Mouse (Mus musculus) liver (tissue): ENCODE measurements around the gene Tead1.

Experiments
- DNase-seq: peaks from one replicate; pipeline ENCODE4 v3.0.0-alpha.2; 2020; ENCODE audit warnings: mixed read lengths

Tead1 gene

DNA sequence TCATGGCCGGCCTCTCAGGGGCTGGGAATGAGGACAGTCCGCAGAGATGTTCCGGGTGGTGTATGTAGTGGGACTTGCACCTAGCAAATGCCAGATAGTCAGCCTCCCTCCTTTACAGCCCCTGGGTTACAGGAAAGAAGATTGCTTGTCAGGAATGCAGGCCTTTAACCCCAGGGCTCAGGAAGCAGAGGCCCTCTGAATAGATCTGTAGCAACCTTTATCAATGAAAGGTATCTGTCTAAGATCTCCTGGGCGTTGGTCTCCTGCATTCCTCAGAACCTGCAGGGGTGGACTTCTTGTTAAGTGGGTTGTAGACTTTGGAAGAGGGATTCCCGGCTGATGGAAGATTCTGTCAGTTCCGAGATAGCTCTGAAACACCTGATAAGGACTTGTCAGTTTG lies 101.8 kb downstream of the Tead1 start:
- DNase-seq: no peak

DNA sequence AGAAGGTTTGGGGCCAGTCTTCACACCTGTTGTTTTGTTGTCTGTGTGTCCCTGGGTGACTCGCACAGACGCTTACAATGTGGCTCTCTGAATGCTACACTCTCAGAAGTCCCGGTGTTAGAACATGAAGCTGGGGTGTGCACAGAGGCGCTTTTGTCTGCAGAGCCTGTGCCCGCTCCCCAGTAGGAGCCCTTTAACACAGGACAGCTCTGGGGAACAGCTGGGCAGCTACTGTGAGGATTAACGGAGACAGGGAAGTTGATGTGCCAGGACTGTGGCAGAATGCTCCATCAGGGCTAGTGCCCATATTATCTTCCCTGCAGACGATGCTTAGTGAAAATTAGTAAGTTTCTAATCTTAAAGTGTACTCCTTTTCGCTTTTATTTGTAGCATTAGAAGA lies 102.9 kb downstream of the Tead1 start:
- DNase-seq: no peak

DNA sequence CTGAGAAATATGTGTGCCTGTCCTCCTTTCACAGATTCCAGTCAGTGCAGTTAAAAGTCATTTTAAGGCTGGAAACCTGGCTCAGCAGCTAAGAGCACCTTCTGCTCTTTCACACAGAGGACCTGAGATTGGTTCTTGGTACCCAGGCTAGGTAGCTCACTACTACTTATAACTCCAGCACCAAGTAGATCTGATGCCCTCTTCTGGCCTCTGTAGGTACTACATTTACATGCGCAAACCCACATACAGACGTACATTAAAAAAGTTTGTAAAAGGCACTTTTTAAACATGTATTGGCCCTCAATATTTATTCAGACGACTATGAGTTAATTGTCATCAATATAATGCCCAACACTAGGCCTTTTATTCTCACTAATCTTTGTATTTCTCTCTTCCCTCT lies 105.2 kb downstream of the Tead1 start:
- no peak for DNase-seq

DNA sequence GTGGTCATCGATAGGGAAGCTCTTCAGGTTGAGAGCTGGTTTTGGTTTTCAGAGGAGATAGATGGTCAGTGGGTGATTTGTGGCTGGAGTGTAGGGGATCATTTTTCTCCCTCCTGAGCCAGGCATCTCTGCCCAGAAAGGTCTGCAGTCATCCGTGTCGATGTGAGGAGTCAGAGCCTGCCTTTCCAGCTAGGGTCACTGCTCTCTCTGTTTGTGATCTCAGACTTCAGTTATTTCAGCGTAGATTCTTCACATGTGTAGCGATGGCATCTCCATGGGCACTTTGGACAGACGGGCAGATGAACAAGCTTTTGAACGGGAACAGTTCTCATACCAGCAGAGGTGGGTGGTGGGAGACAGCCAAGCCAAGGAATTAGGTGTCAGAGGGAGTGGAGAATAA lies 106.2 kb downstream of the Tead1 start:
- DNase-seq: no peak

DNA sequence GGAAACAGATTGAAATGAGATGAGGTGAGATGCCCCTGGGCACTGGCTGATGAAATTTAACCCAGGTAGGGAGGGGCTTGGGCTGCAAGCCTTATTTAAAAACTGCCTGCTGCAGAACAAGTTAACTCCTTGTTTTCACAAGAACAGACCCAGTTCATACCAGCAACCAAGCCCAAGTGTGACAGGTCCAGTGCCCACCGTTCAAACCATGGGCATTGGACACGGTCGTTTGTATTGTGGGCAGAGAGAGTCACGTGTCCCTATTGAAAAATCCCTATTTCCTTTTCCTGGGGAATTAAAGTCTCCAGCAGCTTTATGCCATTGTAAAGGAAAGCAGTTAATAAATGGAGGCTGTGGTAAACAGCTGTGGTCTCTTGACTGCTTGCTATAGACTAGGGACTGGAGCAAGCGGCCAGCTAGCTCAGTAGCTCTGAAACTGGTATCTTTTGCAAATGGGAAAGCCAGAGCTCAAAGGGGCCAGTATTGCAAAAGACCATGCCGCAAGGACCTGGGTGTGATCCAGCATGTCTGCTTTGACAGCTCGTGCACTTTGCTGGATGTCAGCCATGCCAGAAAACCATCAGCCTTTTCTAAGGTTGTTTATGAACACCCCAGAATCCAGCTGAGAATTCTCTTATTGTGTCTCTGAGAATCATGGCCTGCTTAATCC lies 107.6 kb downstream of the Tead1 start:
- peak; percentile 14 for DNase-seq

DNA sequence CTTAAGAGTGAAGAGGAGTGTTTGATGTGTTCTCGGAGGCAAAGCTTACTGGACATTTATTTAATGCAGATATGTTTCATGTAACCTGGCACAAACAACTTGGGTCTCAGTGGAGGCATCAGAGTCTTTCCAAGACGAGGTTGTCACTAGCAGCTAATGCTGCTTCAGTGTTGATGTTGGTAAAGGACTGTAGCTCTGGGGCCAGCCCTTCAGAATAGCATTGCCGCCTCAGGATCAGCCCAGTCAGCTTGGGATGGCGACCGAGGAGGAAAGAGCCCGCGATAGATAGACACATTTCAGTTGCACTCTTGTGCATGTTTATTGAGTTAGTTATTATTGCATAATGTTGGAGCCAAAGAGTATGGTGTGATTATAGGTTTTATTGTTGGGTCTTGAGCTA lies 108.2 kb downstream of the Tead1 start:
- no peak for DNase-seq

DNA sequence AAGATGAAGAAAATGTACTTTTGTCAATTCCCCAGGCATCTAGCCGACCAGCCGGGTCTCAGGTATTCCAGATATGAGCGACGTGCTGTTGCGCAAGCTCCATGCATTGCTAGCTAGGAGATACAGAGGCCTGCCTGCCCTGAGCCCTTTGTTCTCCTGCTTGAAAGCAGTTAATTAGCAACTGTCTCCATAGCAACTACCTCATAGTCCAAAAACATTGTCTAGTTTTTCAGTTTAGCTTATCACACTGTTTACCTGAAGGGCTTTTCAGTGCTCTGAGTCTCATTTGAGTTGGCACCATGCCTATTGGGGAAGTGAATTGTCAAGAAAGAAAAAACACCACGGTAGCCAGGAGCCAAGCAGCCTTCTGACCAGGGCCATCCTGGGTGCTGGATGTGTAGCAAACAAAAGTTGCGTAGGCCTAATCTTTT lies 109.2 kb downstream of the Tead1 start:
- DNase-seq: peak; percentile 42

DNA sequence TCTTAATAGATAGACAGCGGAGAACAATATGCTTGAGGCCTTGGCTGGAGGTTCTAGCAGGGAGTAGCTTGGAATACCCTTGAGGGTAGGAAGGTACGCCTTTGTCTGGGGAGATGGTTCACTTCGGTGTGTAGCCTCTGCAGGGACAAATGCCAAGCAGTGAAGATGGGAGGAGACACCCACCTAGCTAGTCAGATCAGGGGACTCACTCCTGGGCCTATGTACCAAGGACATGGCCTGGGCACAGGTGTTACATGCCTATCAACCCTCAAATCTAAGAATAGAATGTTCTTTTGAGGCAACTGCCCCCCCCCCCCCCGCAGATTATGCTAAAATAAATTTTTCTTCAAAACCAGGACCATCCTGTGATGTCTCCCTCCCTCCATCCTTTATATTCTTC lies 110.6 kb downstream of the Tead1 start:
- DNase-seq: no peak

DNA sequence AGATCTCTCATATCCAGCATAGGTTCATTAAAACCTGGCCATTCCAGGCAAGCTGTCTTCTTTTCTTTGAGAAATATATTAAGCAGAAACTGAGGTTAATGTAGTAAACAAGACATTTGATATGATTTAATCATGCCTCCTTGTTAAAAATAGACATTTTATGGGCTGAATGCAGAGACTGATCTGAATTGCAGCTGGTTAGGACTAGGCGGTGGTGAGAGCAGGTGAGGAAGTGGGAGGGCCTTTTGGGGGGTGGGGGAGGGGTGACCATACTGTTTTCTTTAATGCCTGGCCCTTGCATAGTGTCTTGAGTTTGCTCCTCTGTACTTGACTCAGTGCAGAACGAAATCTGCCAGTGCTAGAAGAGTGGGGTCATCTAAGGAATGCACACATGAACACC lies 111.2 kb downstream of the Tead1 start:
- DNase-seq: no peak

DNA sequence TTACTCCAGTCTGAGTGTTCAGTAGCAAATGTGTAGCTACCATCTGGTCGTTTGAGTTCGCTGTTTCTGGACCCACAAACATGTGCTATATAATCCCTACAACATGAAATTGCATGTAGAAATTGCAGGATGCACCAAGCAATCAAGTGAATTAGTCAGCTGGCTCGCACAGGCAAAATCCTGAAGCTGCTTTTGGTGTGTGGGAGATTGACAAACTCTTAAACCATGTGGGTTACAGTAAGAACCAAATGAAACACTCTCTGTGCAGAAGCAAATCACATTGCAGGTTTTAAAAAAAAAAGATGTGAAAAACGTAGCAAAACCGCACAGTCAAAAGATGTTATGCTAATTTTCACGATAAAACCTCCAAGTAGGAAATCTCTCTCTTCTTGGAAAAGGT lies 113.6 kb downstream of the Tead1 start:
- DNase-seq: no peak

DNA sequence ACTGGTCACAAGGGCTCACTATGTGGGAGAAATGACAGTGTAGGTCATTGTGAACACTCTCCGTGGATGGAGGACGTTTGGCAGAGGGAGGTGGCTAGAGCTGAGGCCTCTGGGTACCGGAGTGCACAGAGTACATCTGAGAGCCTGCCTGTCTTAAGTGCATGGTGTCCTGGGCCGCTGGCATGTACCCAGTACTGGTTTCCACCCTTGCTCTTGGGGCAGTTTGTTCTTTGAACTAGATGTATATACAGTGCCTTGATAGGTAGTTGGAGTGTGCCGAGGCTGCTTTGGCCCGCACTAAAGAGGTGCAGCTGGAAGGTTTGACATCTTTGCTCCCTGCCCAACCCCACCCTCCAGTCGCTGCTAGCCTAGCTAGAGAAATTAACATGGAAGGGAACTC lies 114.8 kb downstream of the Tead1 start:
- DNase-seq: no peak

DNA sequence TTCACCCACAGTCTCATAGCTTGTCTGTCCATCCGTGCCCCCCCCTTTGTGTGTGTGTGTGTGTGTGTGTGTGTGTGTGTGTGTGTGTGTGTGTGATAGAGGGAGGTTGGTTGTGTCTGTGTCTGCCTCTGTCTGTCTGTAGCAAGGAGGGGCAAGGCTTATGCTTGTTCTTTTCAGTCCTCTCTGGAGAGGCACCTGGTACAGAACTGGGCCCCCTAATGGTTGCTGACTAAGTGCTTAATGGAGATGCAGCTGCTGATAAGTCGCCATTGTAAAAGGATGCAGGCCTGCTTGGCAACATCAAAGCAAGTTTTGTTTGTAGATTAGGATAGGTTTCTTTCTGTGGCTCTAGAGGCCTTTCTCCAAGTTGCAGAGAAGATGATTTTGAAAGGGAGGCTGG lies 115.4 kb downstream of the Tead1 start:
- DNase-seq: no peak

DNA sequence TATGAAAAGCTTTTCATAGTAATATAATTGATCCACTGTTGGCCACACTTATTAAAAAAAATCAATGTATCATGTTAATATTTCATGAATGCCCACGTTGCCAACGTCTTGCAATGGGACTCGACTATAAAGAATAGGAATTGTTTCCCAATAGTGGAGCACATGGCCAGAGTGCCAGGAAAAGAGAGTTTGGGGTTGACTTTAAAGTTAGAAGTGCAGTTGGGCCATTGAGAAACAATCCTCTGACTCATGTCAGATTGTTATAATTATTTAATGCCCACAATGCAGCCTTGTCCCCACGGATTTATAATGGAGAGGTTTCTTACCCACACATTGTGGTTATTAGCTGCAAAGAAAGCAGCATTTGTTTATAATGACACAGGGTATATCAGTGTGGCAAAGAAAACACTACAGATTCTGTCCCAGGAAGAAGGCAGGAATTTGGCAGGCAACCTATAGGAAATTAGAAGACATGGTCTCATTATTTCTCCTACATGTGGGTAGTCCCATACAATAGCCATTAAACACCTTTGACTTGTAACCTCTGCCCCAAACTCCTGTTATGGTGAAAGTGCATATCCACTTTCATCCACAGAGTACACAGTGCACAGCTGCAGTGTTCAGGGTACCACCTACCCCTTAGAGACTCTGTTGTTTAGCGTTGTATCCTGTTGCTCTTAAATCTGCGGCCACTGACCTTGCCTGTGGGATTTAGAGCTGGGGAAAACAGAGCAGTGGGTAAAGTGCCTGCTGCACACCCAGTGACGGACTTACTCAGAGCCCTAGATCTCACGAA lies 118.6 kb downstream of the Tead1 start:
- no peak for DNase-seq

DNA sequence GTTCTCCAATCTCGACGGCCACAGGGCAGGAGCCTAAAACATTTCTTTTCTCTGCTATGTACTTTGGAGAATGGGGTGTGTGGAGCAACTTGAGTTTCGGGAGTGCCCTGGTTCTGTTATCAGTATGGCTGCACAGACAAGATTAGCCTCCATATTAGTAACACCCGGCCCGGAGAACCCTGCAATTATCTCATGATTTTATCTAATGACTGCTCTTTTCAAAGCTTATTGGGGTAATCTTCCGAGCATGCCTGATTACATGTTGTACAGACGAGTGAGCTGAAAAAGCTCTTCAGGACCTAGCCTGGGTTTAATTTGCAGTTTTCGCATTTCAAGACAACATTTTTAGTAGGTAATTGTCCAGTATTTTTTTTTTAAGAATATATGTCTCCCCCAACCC lies 122.6 kb downstream of the Tead1 start:
- no peak for DNase-seq

DNA sequence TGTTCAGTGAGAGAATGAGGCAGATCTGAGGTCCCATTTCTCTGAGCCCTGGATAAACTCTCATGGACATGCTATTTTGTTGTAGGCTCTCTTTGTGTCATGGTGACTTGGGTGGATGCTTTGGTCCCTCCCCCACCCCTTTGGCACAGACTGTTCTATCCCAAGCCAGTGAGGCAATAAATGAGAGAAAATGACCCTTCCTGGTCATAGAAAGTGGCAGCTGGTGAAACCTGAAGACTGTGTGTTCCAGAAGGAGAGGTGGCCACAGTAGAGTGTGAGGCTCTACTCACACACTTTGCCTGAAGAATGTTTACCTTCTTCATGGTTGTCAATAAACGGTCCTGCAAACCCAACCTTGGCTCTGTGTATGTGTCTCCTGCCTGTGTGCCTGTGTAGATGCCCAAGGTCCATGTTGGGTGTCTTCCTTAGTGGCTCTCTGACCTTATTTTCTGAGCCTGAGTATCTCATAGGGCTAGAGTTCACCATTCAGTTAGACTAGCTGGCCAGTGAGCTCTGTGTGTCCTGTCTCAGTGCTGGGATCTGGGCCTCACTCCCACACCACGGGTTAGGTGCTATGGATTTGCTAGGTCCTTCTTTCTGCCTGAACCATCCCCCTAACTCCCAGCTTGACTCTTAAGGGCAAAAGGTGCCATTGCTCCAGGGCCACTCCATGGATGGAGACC lies 127.7 kb downstream of the Tead1 start:
- DNase-seq: no peak

DNA sequence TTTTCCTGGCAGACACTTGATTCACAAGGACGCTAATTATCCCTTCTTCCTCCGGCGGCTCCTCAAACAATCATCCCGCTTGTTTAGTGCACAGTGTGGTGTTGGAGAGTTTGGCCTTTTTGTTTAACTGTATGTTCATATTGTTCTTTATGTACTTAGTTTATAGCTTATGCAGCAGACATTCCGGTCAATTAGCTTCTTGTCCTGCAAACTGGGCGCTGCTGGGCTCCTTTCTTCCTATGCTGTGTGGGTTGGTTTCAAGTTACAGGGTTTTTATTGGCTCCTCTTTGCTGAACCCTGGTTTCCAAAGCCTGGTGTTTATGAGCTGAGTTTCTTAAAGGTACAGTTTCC lies 128.3 kb downstream of the Tead1 start:
- peak; percentile 23 for DNase-seq

DNA sequence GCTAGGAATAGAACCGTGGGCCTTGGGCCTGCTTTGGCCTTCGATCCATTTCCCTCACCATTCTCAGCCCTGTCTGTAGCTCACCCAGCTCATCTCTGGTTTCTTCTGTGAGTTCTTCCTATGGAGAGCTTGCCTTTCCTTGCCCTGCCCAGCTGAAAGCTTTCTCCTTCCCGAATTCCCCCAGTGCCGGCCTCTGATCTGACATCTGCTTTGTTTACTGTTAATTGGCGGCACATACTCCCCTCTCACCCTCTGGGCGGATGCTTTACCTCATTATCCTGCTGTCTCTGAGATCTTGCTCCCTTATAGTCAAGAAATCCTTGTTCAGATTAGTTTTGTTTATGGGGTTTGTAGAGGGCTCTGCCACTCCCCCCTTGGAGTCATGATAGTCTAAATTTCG lies 131.6 kb downstream of the Tead1 start:
- DNase-seq: no peak

DNA sequence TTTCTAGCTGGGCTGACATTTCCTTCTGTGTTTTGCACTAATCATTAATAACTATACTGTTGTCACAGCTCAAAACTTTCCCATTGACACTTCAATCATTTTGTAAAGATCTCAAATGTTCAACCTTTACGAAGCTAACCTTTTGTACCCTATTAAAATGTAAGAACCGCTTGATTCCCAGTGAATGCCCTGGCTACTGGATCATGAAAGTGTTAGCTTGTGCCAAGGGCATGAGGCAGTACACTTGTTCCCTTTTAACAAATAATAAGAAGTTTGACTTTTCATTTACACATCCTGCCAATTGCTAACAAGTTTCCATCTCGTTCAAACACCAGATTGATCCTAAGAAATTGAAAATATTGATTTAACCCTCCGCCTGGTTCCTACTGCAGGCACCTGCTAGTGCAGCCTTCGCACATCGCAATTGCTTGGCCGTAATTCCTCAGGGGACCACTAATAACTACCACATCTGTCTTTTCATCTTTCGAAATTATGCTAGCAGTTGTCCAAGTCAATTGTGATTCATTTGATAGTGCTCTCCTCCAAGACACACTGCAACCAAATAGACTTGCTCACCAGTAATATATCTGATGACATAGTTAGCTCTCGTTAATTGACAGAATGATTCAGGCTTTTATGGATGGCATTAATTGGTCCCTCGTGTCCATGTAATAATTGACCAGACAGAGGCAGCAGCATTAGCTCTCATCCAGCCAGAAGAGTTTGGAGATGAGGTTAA lies 133.1 kb downstream of the Tead1 start:
- no peak for DNase-seq

DNA sequence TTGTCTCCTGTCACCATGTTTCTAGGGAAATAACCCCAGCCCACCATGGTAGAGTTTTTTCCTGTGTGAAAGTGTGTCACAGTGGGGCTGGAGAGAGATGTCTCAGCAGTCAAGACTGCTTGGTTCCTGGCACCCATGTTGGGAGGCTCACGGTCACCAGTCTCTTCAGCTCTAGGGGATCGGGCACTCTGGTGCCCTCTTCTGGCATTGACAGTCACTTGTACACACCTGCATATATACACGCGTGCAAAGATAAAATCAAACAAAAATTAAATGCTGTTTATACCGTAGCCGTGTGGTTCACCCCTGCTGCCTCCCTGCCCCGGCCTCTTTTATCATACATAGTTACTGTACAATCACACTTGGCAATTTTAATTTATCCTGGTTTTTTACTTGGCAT lies 134.0 kb downstream of the Tead1 start:
- DNase-seq: no peak

DNA sequence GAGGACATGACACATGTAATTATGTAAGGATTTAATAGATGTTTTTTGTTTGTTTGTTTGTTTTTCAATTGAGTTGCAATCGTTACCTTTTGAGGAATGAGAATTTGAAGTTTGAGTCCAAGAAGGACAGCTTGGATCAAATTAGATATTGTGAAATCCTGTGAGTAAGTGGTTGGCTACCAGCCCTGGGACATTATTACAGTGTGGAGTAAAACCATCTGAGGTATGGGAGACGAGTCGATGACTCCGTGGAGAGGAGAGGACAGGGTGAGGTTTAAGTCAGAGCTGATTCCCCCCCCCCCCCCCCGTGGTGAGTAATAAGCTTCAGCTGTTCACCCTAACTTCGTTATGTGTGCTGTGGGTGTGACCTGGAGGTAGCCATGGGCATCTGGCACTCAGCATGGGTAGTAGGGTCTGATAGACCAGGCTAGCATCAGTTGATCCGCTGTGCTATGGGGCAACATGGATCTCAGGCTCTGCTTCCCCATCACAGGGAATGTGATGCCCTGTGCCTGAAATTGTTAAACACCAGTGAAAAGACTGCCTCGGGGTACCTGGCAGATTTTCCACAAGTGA lies 134.7 kb downstream of the Tead1 start:
- no peak for DNase-seq

DNA sequence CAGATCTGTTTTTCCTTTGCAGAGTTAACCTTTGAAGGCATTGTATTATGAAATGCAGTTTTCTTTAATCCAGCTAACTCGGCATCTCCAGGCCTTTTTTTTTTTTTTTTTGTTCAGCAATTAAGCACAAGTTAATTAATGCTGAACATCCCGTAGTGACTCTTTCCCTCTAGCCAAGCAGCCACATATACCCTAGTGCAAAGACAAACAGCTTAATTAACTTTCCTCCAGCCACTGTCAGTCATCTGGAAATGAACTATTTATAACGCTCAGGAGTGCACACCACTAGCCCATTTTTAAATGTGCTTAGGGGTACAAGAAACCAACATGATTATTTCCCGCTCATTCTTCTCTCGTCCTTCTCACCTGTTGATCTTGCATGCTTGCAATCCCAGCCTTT lies 136.9 kb downstream of the Tead1 start:
- DNase-seq: no peak

DNA sequence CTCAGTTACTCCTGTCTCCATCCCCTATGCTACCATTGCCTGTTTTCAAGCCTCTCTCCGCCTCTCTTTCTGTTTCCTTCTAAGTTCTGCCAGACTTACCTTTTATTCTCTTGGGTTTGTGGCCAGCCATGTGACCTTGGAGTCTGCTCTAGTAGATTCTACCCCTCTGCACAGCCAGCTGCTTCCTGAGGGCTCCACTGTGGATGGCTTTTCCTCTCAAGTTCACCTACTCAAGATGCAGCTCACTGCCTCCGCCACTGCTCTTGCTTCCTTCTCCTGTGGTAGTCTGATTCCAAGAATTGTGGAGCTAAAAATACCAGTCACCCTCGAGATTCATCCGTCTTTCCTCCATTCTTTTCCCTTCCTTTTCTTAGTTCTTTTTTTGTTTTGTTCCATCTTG lies 140.7 kb downstream of the Tead1 start:
- no peak for DNase-seq

DNA sequence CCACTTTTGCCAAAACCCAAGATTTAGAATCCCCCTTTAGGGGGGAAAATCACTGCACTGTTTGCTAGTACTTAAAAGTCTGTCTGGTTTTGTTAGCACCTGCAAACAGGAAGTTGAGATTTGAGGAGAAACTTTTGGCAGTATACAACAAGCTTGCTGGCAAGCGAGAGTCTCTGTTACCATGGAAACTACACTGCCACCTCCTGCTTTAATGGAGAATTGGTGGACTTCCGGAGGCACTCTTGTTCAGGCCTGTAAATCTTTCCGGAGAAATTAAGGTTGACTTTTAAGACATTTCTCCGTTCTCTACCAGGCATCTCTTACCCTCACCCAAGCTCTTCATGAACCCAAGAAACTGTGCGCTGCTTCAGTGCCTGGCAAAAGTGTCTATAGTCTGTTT lies 143.8 kb downstream of the Tead1 start:
- no peak for DNase-seq
